Mouse (Mus musculus): ENCODE results near the gene Srxn1.

- no peak for TF ChIP-seq CTCF (conservative IDR thresholded peaks at IDR 0.05 in 1 of 2, IDR thresholded peaks at IDR 0.05 in 1 of 2; ENCODE audit: low read depth in 2 of 2, low read length in 2 of 2)
- TF ChIP-seq ZMIZ1 (IDR thresholded peaks at IDR 0.05; ENCODE audit: low read depth, low read length), result no peak
- TF ChIP-seq UBTF (IDR thresholded peaks at IDR 0.05; ENCODE audit: low read depth, low read length), result no peak
- no peak for TF ChIP-seq MXI1 (IDR thresholded peaks at IDR 0.05; ENCODE audit: low read depth, low read length)
- TF ChIP-seq TCF12 (IDR thresholded peaks at IDR 0.05; ENCODE audit: low read depth, low read length), result no peak
- no peak for TF ChIP-seq USF1 (IDR thresholded peaks at IDR 0.05; ENCODE audit: low read depth, low read length)
- no peak for TF ChIP-seq MAZ (IDR thresholded peaks at IDR 0.05; ENCODE audit: low read depth, low read length)
- no peak for TF ChIP-seq ZC3H11A (IDR thresholded peaks at IDR 0.05; ENCODE audit: low read depth, low read length)
- no peak for TF ChIP-seq EP300 (IDR thresholded peaks at IDR 0.05; ENCODE audit: low read length)
- no peak for TF ChIP-seq HCFC1 (IDR thresholded peaks at IDR 0.05; ENCODE audit: low read depth, low read length)
- no peak for TF ChIP-seq ZKSCAN1 (IDR thresholded peaks at IDR 0.05; ENCODE audit: borderline replicate concordance, low read depth, low read length)
- TF ChIP-seq POLR2A (IDR thresholded peaks at IDR 0.05; ENCODE audit: low read depth, low read length), result no peak
- TF ChIP-seq GABPA (IDR thresholded peaks at IDR 0.05; ENCODE audit: insufficient replicate concordance, low read depth, low read length), result no peak
These were observed 3.4 kb downstream of the Srxn1 start for GRCm38 (mm10) chr2:152108702-152109101.
